Mouse (Mus musculus) kidney, postnatal 0 days (tissue): ENCODE data around the gene Gapvd1. TPM values are rescaled to one million over a fixed set of nuclear protein-coding genes. Genes with fewer than 3 reads are reported as not detected.
A peak's percentile ranks its signal among the peaks of the same experiment; 100 is the strongest.
"Not testable (repeated sequence)": the region's sequence is repeated elsewhere in the genome, so short reads cannot be mapped to it uniquely, and the experiment has no call there.

Experiments used
- ATAC-seq: fragments of 200-750 bp; cut with Nextera tagmentation; replicated peaks from 2 replicates; pipeline ENCODE4 v1.8.0; 2017; ENCODE audit warnings: low read depth, moderate number of reproducible peaks, moderate TSS enrichment, moderate library complexity; ENCODE audit not compliant: low FRiP score
- DNase-seq: peaks from one replicate; pipeline ENCODE4 v3.0.0-alpha.2; 2016; ENCODE audit warnings: low spot score
- H3K27ac ChIP-seq: fragments of 300-500 bp; sonication (generic); 2 replicates; pipeline ENCODE4 v1.5.1; 2014; ENCODE audit warnings: mild to moderate bottlenecking
- H3K27me3 ChIP-seq: fragments of 300-500 bp; sonication (generic); 2 replicates; pipeline ENCODE4 v1.6.1; 2014; ENCODE audit warnings: low read length, mixed read lengths; ENCODE audit not compliant: insufficient read depth
- H3K36me3 ChIP-seq: fragments of 300-500 bp; sonication (generic); 2 replicates; pipeline ENCODE4 v1.6.1; 2014; ENCODE audit warnings: low read length, mixed read lengths; ENCODE audit not compliant: insufficient read depth
- H3K4me1 ChIP-seq: fragments of 300-500 bp; sonication (generic); replicated peaks from 2 replicates; pipeline ENCODE4 v1.6.1; 2014; ENCODE audit warnings: antibody characterized with exemption, low read length, mixed read lengths; ENCODE audit not compliant: insufficient read depth
- H3K4me2 ChIP-seq: fragments of 300-500 bp; sonication (generic); 2 replicates; pipeline ENCODE4 v1.6.1; 2014; ENCODE audit warnings: mild to moderate bottlenecking, low read length, moderate library complexity, mixed read lengths
- H3K4me3 ChIP-seq: fragments of 300-500 bp; sonication (generic); replicated peaks from 2 replicates; pipeline ENCODE4 v1.5.1; 2014; ENCODE audit warnings: low read depth, low read length
- H3K9ac ChIP-seq: fragments of 300-500 bp; sonication (generic); 2 replicates; pipeline ENCODE4 v1.6.1; 2014; ENCODE audit warnings: low read depth, low read length
- H3K9me3 ChIP-seq: fragments of 300-500 bp; sonication (generic); replicated peaks from 2 replicates; pipeline ENCODE4 v1.6.1; 2016; ENCODE audit warnings: low read length, inconsistent platforms, mixed read lengths
- CTCF ChIP-seq: IDR thresholded peaks from 2 replicates; pipeline ENCODE4 v1.5.1; 2016; ENCODE audit warnings: antibody characterized with exemption, low read depth, mild to moderate bottlenecking, moderate library complexity
- WGBS: fragments of 180-500 bp; shearing (Covaris S2); extraction: QIAGEN DNeasy Blood & Tissue Kit; methylation state at CpG from one replicate; pipeline ENCODE4 v1.1.7; 2014; 5-methylcytosine and 5-hydroxymethylcytosine counted together
- polyA plus RNA-seq: library from polyadenylated mRNA; unstranded; fragments of >200 nt; fragmentation: Nextera tagmentation; extraction: Ambion mirVana; gene quantifications from 2 replicates; pipeline ENCODE4 v1.2.1, GENCODE M21; 2015

Gene Gapvd1
- polyA plus RNA-seq, 1 experiment from 2014 or later, result 56.6 TPM

GRCm38 (mm10) chr2:34762174-34762573 lies 7.1 kb upstream of the Gapvd1 start:
- no peaks in the 10 kb centered on the region for H3K36me3 ChIP-seq
- ATAC-seq, result no peak
- no peak for DNase-seq
- no peaks in the 10 kb centered on the region for H3K27me3 ChIP-seq
- no peak overlapping the region for H3K4me3 ChIP-seq
- no peaks in the 10 kb centered on the region for H3K9me3 ChIP-seq
- no peak overlapping the region for H3K27ac ChIP-seq
- no peaks in the 10 kb centered on the region for H3K4me1 ChIP-seq
- no peak overlapping the region for H3K4me2 ChIP-seq
- no peak overlapping the region for H3K9ac ChIP-seq
- no peak for TF ChIP-seq CTCF
- 83% methylated on average over 2 of the region's 2 CpGs for WGBS

- not testable (repeated sequence) for H3K4me3 ChIP-seq, DNase-seq
- WGBS, result 92% methylated on average over 5 of the region's 5 CpGs
These were observed 6.2 kb upstream of the Gapvd1 start for GRCm38 (mm10) chr2:34761272-34761671.

DNA sequence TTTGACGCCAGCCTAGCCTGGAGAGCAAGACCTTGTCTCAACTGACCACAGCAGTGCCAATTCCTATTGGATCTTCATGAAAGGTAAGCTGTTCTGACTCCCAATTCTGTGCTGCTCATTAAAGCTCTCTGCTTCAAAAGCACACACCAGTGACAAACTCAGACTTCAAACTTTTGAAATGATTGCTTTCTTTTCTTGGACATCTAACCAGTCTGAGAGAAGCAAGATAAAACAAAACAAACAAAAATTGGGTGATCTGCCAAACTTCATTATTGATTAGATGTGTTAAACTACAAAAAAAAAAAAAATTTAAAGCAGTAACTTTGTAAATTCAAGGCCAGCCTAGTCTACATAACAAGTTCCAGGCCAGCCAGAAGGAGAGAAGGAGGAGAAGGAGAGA lies 2.3 kb upstream of the Gapvd1 start:
- H3K4me3 ChIP-seq, result no peak overlapping the region
- no peak for TF ChIP-seq CTCF
- H3K27me3 ChIP-seq, result no peaks in the 10 kb centered on the region
- 76% methylated on average over 1 of the region's 1 CpGs for WGBS
- H3K9me3 ChIP-seq, result no peaks in the 10 kb centered on the region
- no peak overlapping the region for H3K4me2 ChIP-seq
- no peaks in the 10 kb centered on the region for H3K4me1 ChIP-seq
- no peak overlapping the region for H3K9ac ChIP-seq
- H3K27ac ChIP-seq, result no peak overlapping the region
- DNase-seq, result no peak
- no peaks in the 10 kb centered on the region for H3K36me3 ChIP-seq
- ATAC-seq, result no peak

More at GRCm38 (mm10) chr2:34761272-34761671, 6.2 kb upstream of the Gapvd1 start:
- not testable (repeated sequence) for H3K27me3 ChIP-seq, H3K9me3 ChIP-seq, ATAC-seq, H3K4me1 ChIP-seq, H3K36me3 ChIP-seq, H3K4me2 ChIP-seq, H3K9ac ChIP-seq, H3K27ac ChIP-seq

GRCm38 (mm10) chr2:34753811-34754550 lies 1.1 kb downstream of the Gapvd1 start:
- ATAC-seq (peak; percentile 95), DNase-seq (peak; percentile 92)
- Histone ChIP-seq H3K4me1 (no peaks in the 10 kb centered on the region), H3K9ac (peak overlapping the region; percentile 94), H3K4me2 (peak overlapping the region; percentile 80), H3K4me3 (peak overlapping the region; percentile 97), H3K36me3 (no peaks in the 10 kb centered on the region), H3K27me3 (no peaks in the 10 kb centered on the region), H3K27ac (peak overlapping the region; percentile 96), H3K9me3 (no peaks in the 10 kb centered on the region)
- under 1% methylated on average over 93 of the region's 106 CpGs for WGBS
- TF ChIP-seq CTCF, result peak; percentile 21; the same call in 1 of the 2 replicates

DNA sequence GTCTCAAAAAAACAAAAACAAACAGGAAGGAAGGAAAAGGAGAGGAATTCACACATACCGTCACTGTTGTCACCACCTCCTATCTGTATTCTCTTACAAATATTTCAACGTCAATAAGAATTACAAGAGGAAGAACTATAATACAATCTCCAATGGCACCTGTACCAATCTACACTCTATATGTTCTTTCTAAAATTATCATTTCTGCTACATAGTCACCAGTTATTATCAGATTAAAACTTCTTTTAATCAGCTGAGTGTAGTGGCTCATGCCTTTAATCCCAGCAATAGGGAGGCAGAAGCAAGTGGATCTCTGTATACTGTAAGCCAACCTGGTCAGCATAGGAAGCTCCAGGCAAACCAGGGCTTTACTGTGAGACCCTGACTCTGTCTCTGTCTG lies 4.8 kb downstream of the Gapvd1 start:
- WGBS, result 74% methylated on average over 2 of the region's 2 CpGs
- Histone ChIP-seq H3K4me3 (no peak overlapping the region), H3K27me3 (no peaks in the 10 kb centered on the region), H3K4me2 (no peak overlapping the region), H3K4me1 (no peaks in the 10 kb centered on the region), H3K27ac (no peak overlapping the region), H3K36me3 (no peaks in the 10 kb centered on the region), H3K9me3 (no peaks in the 10 kb centered on the region), H3K9ac (no peak overlapping the region)
- DNase-seq (no peak), ATAC-seq (no peak)
- no peak for TF ChIP-seq CTCF

- ATAC-seq, result no peak
- Histone ChIP-seq H3K4me3 (no peak overlapping the region), H3K4me2 (no peak overlapping the region), H3K9me3 (no peaks in the 10 kb centered on the region), H3K27ac (no peak overlapping the region), H3K27me3 (no peaks in the 10 kb centered on the region), H3K4me1 (no peaks in the 10 kb centered on the region), H3K36me3 (no peaks in the 10 kb centered on the region), H3K9ac (no peak overlapping the region)
- WGBS, result 88% methylated on average over 4 of the region's 4 CpGs
- no peak for TF ChIP-seq CTCF
- DNase-seq, result no peak
These were observed 6.6 kb downstream of the Gapvd1 start for GRCm38 (mm10) chr2:34748479-34748878.

GRCm38 (mm10) chr2:34745673-34746072 lies 9.4 kb downstream of the Gapvd1 start:
- Histone ChIP-seq H3K9me3 (no peaks in the 10 kb centered on the region), H3K27me3 (no peaks in the 10 kb centered on the region), H3K4me1 (no peaks in the 10 kb centered on the region), H3K9ac (no peak overlapping the region), H3K4me2 (no peak overlapping the region), H3K36me3 (no peaks in the 10 kb centered on the region), H3K4me3 (no peak overlapping the region), H3K27ac (no peak overlapping the region)
- DNase-seq (no peak), ATAC-seq (no peak)
- no peak for TF ChIP-seq CTCF
- 93% methylated on average over 2 of the region's 2 CpGs for WGBS
